Mouse (Mus musculus): Measurements from ENCODE around the gene Unc13c. TPM values are rescaled to one million over a fixed set of nuclear protein-coding genes. Genes with fewer than 3 reads are reported as not detected.

Gene Unc13c
- polyA plus RNA-seq, 1 experiment from 2014 or later: 1.9 TPM

GRCm38 (mm10) chr9:73560037-73560436, 408.7 kb downstream of the Unc13c start:
- no peak overlapping the region for H3K4me2 ChIP-seq
- no peaks in the 10 kb centered on the region for H3K9me3 ChIP-seq
- 51% methylated on average over 5 of the region's 5 CpGs for WGBS
- no peaks in the 10 kb centered on the region for H3K36me3 ChIP-seq
- H3K27me3 ChIP-seq: no peaks in the 10 kb centered on the region
- no peak overlapping the region for H3K9ac ChIP-seq
- H3K4me1 ChIP-seq (replicated peaks): no peaks in the 10 kb centered on the region
- H3K4me3 ChIP-seq: no peak overlapping the region
- H3K27ac ChIP-seq (replicated peaks): no peak overlapping the region
- ATAC-seq (ENCODE audit: low read depth): no peak; the same call in 1 of the 2 replicates

GRCm38 (mm10) chr9:73557805-73558204, 411.0 kb downstream of the Unc13c start:
- Histone ChIP-seq H3K4me3 (no peak overlapping the region), H3K4me2 (no peak overlapping the region), H3K36me3 (no peaks in the 10 kb centered on the region), H3K4me1 (replicated peaks) (no peaks in the 10 kb centered on the region), H3K9ac (no peak overlapping the region), H3K27ac (replicated peaks) (no peak overlapping the region), H3K27me3 (no peaks in the 10 kb centered on the region), H3K9me3 (no peaks in the 10 kb centered on the region)
- 64% methylated on average over 2 of the region's 2 CpGs for WGBS
- no peak for ATAC-seq (ENCODE audit: low read depth)

- Histone ChIP-seq H3K4me3 (no peak overlapping the region), H3K4me1 (replicated peaks) (no peaks in the 10 kb centered on the region), H3K27me3 (no peaks in the 10 kb centered on the region), H3K4me2 (no peak overlapping the region), H3K9me3 (no peaks in the 10 kb centered on the region), H3K9ac (no peak overlapping the region), H3K27ac (replicated peaks) (no peak overlapping the region), H3K36me3 (no peaks in the 10 kb centered on the region)
- WGBS: 82% methylated on average over 6 of the region's 6 CpGs
- no peak for ATAC-seq (ENCODE audit: low read depth)
These were observed 413.4 kb downstream of the Unc13c start for GRCm38 (mm10) chr9:73555354-73555753.

- no peak overlapping the region for H3K27ac ChIP-seq (replicated peaks)
- no peaks in the 10 kb centered on the region for H3K36me3 ChIP-seq
- H3K9me3 ChIP-seq: no peaks in the 10 kb centered on the region
- no peaks in the 10 kb centered on the region for H3K27me3 ChIP-seq
- no peak for ATAC-seq (ENCODE audit: low read depth)
- no peak overlapping the region for H3K9ac ChIP-seq
- no peak overlapping the region for H3K4me3 ChIP-seq
- H3K4me1 ChIP-seq (replicated peaks): no peaks in the 10 kb centered on the region
- WGBS: 63% methylated on average over 3 of the region's 3 CpGs
- no peak overlapping the region for H3K4me2 ChIP-seq
These were observed 496.2 kb downstream of the Unc13c start for GRCm38 (mm10) chr9:73472568-73472967.

- Histone ChIP-seq H3K36me3 (no peaks in the 10 kb centered on the region), H3K4me1 (replicated peaks) (no peaks in the 10 kb centered on the region), H3K4me3 (no peak overlapping the region), H3K4me2 (no peak overlapping the region), H3K27ac (replicated peaks) (no peak overlapping the region), H3K9ac (no peak overlapping the region), H3K27me3 (no peaks in the 10 kb centered on the region), H3K9me3 (no peaks in the 10 kb centered on the region)
- no peak for ATAC-seq (ENCODE audit: low read depth)
- WGBS: 93% methylated on average over 2 of the region's 2 CpGs
These were observed 506.7 kb downstream of the Unc13c start for GRCm38 (mm10) chr9:73462027-73462426.

- no peaks in the 10 kb centered on the region for H3K36me3 ChIP-seq
- no peak overlapping the region for H3K4me2 ChIP-seq
- H3K4me3 ChIP-seq: no peak overlapping the region
- H3K27ac ChIP-seq (replicated peaks): no peak overlapping the region
- no peak overlapping the region for H3K9ac ChIP-seq
- no peaks in the 10 kb centered on the region for H3K4me1 ChIP-seq (replicated peaks)
- no peaks in the 10 kb centered on the region for H3K9me3 ChIP-seq
- no peak for ATAC-seq (ENCODE audit: low read depth)
- WGBS: 70% methylated on average over 6 of the region's 6 CpGs
- H3K27me3 ChIP-seq: no peaks in the 10 kb centered on the region
These were observed 518.8 kb downstream of the Unc13c start for GRCm38 (mm10) chr9:73450009-73450408.

- no peaks in the 10 kb centered on the region for H3K9me3 ChIP-seq
- H3K4me3 ChIP-seq: no peak overlapping the region
- no peaks in the 10 kb centered on the region for H3K27me3 ChIP-seq
- no peak for ATAC-seq (ENCODE audit: low read depth)
- no peaks in the 10 kb centered on the region for H3K4me1 ChIP-seq (replicated peaks)
- no peak overlapping the region for H3K27ac ChIP-seq (replicated peaks)
- H3K9ac ChIP-seq: no peak overlapping the region
- H3K36me3 ChIP-seq: no peaks in the 10 kb centered on the region
- no peak overlapping the region for H3K4me2 ChIP-seq
These were observed 519.5 kb downstream of the Unc13c start for GRCm38 (mm10) chr9:73449216-73449615.

GRCm38 (mm10) chr9:73431925-73432324, 536.8 kb downstream of the Unc13c start:
- ATAC-seq (ENCODE audit: low read depth): no peak
- 57% methylated on average over 2 of the region's 2 CpGs for WGBS
- no peak overlapping the region for H3K9ac ChIP-seq
- H3K9me3 ChIP-seq: no peaks in the 10 kb centered on the region
- no peak overlapping the region for H3K4me3 ChIP-seq
- no peak overlapping the region for H3K27ac ChIP-seq (replicated peaks)
- H3K36me3 ChIP-seq: no peaks in the 10 kb centered on the region
- H3K27me3 ChIP-seq: no peaks in the 10 kb centered on the region
- H3K4me2 ChIP-seq: no peak overlapping the region
- H3K4me1 ChIP-seq (replicated peaks): no peaks in the 10 kb centered on the region

Other genes with a start within 250 kb of the Unc13c start
- gene Wdr72, start 141.4 kb upstream of the Unc13c start, polyA plus RNA-seq (2015; fragmentation: Nextera tagmentation; extraction: Ambion mirVana): 0.32 and 0.57 TPM in 2 replicates

Data from neural tube, embryonic 13.5 days (tissue).